Mouse (Mus musculus) limb, embryonic 14.5 days (tissue): Measurements from ENCODE around the gene Rbm25. TPM values are rescaled to one million over a fixed set of nuclear protein-coding genes. Genes with fewer than 3 reads are reported as not detected.

Experiments used
- ATAC-seq: fragments of 200-750 bp; cut with Nextera tagmentation; 2 replicates; pipeline ENCODE4 v1.8.0; 2017; ENCODE audit warnings: low read depth, moderate number of reproducible peaks, moderate TSS enrichment; ENCODE audit not compliant: low FRiP score
- DNase-seq: peaks from one replicate; pipeline ENCODE4 v3.0.0-alpha.2; 2015; ENCODE audit warnings: low spot score
- H3K27ac ChIP-seq: fragments of 300-500 bp; sonication (generic); replicated peaks from 2 replicates; pipeline ENCODE4 v1.5.1; 2014; ENCODE audit warnings: low read depth, mild to moderate bottlenecking, low read length, moderate library complexity, mixed read lengths
- H3K27me3 ChIP-seq: fragments of 300-500 bp; sonication (generic); 2 replicates; pipeline ENCODE4 v1.6.1; 2014; ENCODE audit warnings: low read length, mixed read lengths; ENCODE audit not compliant: control insufficient read depth, insufficient read depth
- H3K36me3 ChIP-seq: fragments of 300-500 bp; sonication (generic); 2 replicates; pipeline ENCODE4 v1.6.1; 2014; ENCODE audit warnings: mild to moderate bottlenecking, low read length, moderate library complexity, mixed read lengths; ENCODE audit not compliant: control insufficient read depth, insufficient read depth
- H3K4me1 ChIP-seq: fragments of 300-500 bp; sonication (generic); 2 replicates; pipeline ENCODE4 v1.6.1; 2014; ENCODE audit warnings: antibody characterized with exemption, low read length, mixed read lengths; ENCODE audit not compliant: control insufficient read depth, insufficient read depth
- H3K4me2 ChIP-seq: fragments of 300-500 bp; sonication (generic); replicated peaks from 2 replicates; pipeline ENCODE4 v1.6.1; 2014; ENCODE audit warnings: low read depth, mild to moderate bottlenecking, low read length, moderate library complexity; ENCODE audit not compliant: severe bottlenecking
- H3K4me3 ChIP-seq: fragments of 300-500 bp; sonication (generic); replicated peaks from 2 replicates; pipeline ENCODE4 v1.5.1; 2014; ENCODE audit warnings: low read length
- H3K9ac ChIP-seq: fragments of 300-500 bp; sonication (generic); 2 replicates; pipeline ENCODE4 v1.6.1; 2014; ENCODE audit warnings: mild to moderate bottlenecking, low read depth, low read length, moderate library complexity; ENCODE audit not compliant: severe bottlenecking
- H3K9me3 ChIP-seq: fragments of 300-500 bp; sonication (generic); 2 replicates; pipeline ENCODE4 v1.6.1; 2016; ENCODE audit warnings: low read length; ENCODE audit not compliant: control insufficient read depth
- POLR2A ChIP-seq: fragments of 200-500 bp; IDR thresholded peaks from 2 replicates; pipeline ENCODE4 v1.8.0; 2012; ENCODE audit warnings: inconsistent platforms, mild to moderate bottlenecking, moderate library complexity, borderline replicate concordance; ENCODE audit not compliant: insufficient read depth, insufficient read length; ENCODE audit errors: extremely low read depth
- WGBS: fragments of 180-500 bp; shearing (Covaris S2); extraction: QIAGEN DNeasy Blood & Tissue Kit; methylation state at CpG from one replicate; pipeline ENCODE4 v1.1.7; 2014; 5-methylcytosine and 5-hydroxymethylcytosine counted together
- polyA plus RNA-seq, 2 experiments: library from polyadenylated mRNA; depleted of rRNA in 1 of 2; stranded (reverse) in 1 of 2; unstranded in 1 of 2; fragments of >200 nt; fragmentation: Nextera tagmentation in 1 of 2; extraction: Ambion mirVana in 1 of 2; gene quantifications; 2 replicates each; pipeline versions ENCODE4 v1.2.1 to v1.2.3; 2012 to 2014

The Rbm25 gene
- polyA plus RNA-seq, 2 experiments = 149 to 212 TPM

- no peak overlapping the region for H3K9ac ChIP-seq
- WGBS = 85% methylated on average over 7 of the region's 7 CpGs
- no peak for TF ChIP-seq POLR2A
- H3K4me1 ChIP-seq = no peaks in the 10 kb centered on the region
- peaks cover 40% of the 10 kb centered on the region for H3K36me3 ChIP-seq
- H3K27me3 ChIP-seq = no peaks in the 10 kb centered on the region
- no peak overlapping the region for H3K4me3 ChIP-seq
- DNase-seq = no peak
- H3K27ac ChIP-seq = no peak overlapping the region
- H3K9me3 ChIP-seq = no peaks in the 10 kb centered on the region
- no peak for ATAC-seq
- no peak overlapping the region for H3K4me2 ChIP-seq
These were observed 70.6 kb downstream of the Rbm25 start for GRCm38 (mm10) chr12:83701608-83702007.

GRCm38 (mm10) chr12:83702796-83703195 lies 71.8 kb downstream of the Rbm25 start:
- no peak for ATAC-seq
- Histone ChIP-seq H3K4me2 (no peak overlapping the region), H3K4me3 (no peak overlapping the region), H3K27me3 (no peaks in the 10 kb centered on the region), H3K27ac (no peak overlapping the region), H3K36me3 (peaks cover 40% of the 10 kb centered on the region), H3K4me1 (no peaks in the 10 kb centered on the region), H3K9me3 (no peaks in the 10 kb centered on the region), H3K9ac (no peak overlapping the region)
- 89% methylated on average over 4 of the region's 4 CpGs for WGBS
- no peak for TF ChIP-seq POLR2A
- no peak for DNase-seq

- Histone ChIP-seq H3K4me2 (no peak overlapping the region), H3K4me3 (no peak overlapping the region), H3K36me3 (peaks cover 16% of the 10 kb centered on the region), H3K4me1 (no peaks in the 10 kb centered on the region), H3K9me3 (no peaks in the 10 kb centered on the region), H3K27ac (no peak overlapping the region), H3K9ac (no peak overlapping the region), H3K27me3 (no peaks in the 10 kb centered on the region)
- no peak for DNase-seq
- WGBS = 75% methylated on average over 4 of the region's 4 CpGs
- ATAC-seq = no peak
- TF ChIP-seq POLR2A = no peak
These were observed 75.9 kb downstream of the Rbm25 start for GRCm38 (mm10) chr12:83706951-83707350.

- H3K9ac ChIP-seq = no peak overlapping the region
- WGBS = 89% methylated on average over 7 of the region's 7 CpGs
- H3K4me1 ChIP-seq = no peaks in the 10 kb centered on the region
- DNase-seq (no peak), ATAC-seq (no peak)
- no peak overlapping the region for H3K4me2 ChIP-seq
- no peak overlapping the region for H3K4me3 ChIP-seq
- H3K9me3 ChIP-seq = no peaks in the 10 kb centered on the region
- no peak overlapping the region for H3K27ac ChIP-seq
- peaks cover 29% of the 10 kb centered on the region for H3K36me3 ChIP-seq
- no peak for TF ChIP-seq POLR2A
- H3K27me3 ChIP-seq = no peaks in the 10 kb centered on the region
These were observed 77.4 kb downstream of the Rbm25 start for GRCm38 (mm10) chr12:83708160-83709092.

- no peaks in the 10 kb centered on the region for H3K27me3 ChIP-seq
- peaks cover 27% of the 10 kb centered on the region for H3K36me3 ChIP-seq
- H3K4me3 ChIP-seq = no peak overlapping the region
- no peak overlapping the region for H3K9ac ChIP-seq
- WGBS = 90% methylated on average over 2 of the region's 2 CpGs
- ATAC-seq (no peak), DNase-seq (no peak)
- no peaks in the 10 kb centered on the region for H3K4me1 ChIP-seq
- TF ChIP-seq POLR2A = no peak
- H3K9me3 ChIP-seq = no peaks in the 10 kb centered on the region
- no peak overlapping the region for H3K27ac ChIP-seq
- no peak overlapping the region for H3K4me2 ChIP-seq
These were observed 78.9 kb downstream of the Rbm25 start for GRCm38 (mm10) chr12:83709934-83710333.
